Mouse (Mus musculus): ENCODE data around the gene Sfxn2. TPM values are rescaled to one million over a fixed set of nuclear protein-coding genes. Genes with fewer than 3 reads are reported as not detected.

The Sfxn2 gene
- 1 to 10 TPM; 4.4 to 6.3 TPM for total RNA-seq (2021)

- DNase-seq (ENCODE audit: extremely low spot score in 1 of 2, low spot score in 1 of 2): peak; percentile 79
Measured at GRCm38 (mm10) chr19:46572951-46573937, at the start of gene Sfxn2, which contains the start of gene Arl3. TSS of gene Sfxn2 (plus strand) at chr19:46573365. TSS of gene Arl3 (minus strand) at chr19:46573198.

DNA sequence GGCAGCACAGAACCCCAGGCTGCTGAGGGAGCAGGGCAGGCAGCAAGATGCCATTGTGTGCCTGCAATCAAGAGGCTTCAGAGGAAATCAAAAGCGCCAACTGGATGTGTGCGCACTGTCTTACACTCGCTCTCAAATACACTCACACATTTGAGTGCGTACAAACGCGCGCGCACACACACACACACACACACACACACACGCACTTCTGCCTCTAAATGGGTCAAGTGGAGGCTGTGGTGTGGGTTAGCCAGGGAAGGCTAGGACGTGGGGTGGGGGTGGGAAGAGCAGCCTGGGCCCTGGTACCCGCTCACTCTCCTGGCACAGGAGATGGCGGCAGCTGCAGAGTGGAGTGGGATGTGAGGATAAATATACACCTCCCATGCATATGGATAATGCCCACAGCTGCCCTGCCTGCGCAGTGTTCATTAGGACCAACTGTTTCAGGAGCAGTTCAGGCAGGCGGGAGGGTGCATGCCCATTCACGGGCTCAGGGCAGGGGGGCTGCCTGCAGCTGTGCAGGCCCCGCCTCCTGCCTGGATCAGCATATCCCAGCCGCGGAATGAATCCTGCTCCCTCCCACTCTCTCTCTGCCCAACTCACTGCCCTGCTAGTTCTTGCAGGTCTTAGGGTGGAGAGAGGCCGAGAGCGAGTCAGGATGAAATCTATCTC is 49.5 kb upstream of the Sfxn2 start:
- peak in 1 of 2 experiments; percentile 47 for DNase-seq (ENCODE audit: extremely low spot score in 1 of 2, low spot score in 1 of 2)

DNA sequence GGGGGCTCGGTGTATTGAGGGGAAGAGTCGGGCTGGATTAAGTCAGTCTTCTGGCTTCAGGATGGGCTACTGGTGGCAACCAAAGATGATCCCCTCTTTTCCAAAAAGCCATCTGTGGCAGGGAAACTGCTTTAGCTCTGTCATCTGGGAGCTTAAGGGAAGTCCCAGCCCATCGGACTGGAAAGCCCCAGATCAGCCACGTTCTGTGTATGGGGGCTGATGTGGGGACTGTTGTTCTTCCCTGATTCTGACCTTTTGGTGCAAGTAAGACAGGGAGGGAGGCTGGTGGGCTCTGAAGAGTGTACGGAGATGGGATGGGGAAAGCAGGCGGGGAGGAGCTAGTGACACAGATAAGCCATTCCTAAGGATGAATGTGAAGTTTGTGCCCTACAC is 49.0 kb upstream of the Sfxn2 start:
- no peak for DNase-seq (ENCODE audit: extremely low spot score in 1 of 2, low spot score in 1 of 2)

DNA sequence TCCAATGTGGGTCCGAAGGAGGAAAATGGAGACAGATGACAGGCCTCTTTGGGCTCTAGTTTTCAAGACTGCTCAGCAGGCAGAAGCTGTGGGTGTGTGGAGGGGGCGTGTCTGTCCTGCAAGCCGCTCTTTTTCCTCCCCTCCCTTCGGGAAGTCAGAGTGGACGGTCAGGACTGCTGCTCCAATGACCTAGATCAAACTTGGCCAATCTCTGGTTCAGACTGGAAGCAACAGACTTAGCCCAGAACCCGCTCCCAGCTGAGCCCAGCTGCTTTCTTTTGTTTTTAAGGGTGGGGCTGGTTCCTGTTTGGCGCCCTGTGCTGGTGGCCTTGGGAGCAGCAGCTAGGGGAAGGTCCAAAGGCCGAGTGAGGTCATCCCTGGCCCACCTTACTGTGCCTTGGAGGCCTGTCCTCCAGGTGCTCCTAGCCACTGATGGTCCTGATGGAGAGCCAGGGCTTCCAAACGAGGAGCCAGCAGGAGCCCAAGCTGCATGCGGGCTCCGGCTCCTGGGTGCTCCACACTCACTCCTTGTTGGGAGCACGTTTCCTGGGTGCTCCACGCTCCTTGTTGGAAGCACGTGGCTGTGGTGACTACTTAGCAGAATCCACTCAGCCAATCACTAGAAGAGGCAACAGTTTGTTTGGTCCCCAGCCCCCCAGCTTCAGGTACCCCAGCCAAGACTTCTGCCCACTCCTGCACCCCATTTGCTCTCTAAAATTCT is 48.4 kb upstream of the Sfxn2 start:
- no peak for DNase-seq (ENCODE audit: extremely low spot score in 1 of 2, low spot score in 1 of 2)

- DNase-seq (ENCODE audit: extremely low spot score in 1 of 2, low spot score in 1 of 2): no peak
Measured at GRCm38 (mm10) chr19:46525691-46526631, 47.2 kb upstream of the Sfxn2 start.

DNA sequence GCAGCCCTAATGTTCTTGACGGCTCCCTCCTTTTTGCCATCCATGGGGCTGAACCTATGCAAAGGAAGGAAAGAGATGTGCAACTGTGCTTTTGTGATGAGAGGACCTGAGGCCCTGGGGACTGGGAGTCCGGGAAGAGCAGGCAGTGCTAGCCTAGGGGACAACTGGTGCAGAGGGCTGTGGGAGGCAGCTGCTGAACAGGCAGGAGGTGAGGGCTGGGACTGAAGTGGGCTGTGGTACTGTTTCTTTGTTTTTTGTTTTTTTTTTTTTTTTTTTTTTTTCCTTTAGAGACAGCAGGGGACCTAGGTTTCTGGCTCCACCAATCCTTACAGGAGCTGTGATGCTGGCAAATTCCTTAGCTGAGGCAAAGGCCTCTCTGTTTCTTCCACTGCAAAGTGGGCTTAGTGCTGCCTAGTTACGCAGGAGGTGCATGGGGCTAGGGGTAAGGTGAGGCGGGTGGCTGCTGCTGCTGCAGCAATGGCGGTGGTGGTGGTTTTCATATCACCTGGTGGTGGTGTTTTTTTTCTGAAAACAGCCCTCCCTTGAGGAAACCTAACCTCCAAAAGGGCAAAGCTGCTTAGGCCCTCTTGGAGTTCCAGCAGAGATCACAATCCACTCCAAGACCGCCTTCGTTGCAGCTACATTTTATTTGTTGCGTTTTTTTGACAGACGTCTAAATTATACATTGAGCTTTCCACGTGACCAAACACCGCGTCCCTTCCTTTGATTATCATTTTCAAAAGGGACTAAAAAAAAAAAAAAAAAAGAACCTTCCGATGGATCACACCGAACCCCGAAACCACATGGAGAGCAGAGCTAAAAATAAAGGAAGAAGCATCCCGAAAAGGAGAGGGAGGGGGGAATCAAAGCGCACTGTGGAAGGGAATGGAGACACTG is 45.3 kb upstream of the Sfxn2 start:
- DNase-seq (ENCODE audit: extremely low spot score in 1 of 2, low spot score in 1 of 2): no peak

GRCm38 (mm10) chr19:46528529-46529213 is 44.5 kb upstream of the Sfxn2 start:
- DNase-seq (ENCODE audit: extremely low spot score in 1 of 2, low spot score in 1 of 2): no peak

DNA sequence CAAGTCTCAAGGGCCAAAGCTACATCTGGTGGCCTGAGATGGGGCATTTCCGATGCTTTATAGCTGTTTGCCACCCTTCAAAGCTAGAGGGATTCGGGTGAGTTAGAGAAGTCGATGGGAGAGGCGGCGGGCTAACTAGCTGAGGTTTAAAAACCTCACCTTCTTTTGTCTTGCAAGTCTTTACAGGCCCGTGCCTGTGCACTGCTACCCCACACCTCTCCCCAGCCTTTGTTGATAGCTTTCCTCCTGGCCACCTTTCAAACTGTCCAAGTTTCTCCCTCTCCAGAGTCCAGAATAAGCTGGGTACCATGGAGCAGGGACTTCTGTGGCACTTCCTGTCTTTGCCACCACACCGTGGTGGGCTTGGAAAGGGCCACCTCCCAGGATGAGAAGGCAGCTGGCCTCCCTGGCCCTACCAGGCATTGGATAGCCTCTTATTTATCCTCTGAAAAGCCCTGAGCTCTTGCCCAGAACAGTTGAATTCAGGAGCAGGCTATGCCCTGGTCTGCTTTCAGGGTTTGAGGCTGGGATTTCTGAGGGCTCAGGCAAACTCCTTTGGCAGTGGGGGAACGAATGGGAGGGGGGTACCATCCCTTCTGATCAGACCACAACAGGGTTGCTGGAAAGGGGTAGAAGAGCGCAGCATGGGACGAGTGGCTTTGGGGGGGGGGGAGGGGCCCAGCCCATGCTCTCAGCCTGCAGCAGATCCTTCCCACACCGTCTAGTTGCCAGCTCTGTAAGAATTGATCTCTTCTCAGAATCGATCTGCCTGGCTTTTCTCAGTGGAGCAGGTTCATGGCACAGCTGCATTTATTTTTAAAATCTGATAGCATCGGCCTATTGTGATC is 43.3 kb upstream of the Sfxn2 start:
- no peak for DNase-seq (ENCODE audit: extremely low spot score in 1 of 2, low spot score in 1 of 2)

- DNase-seq (ENCODE audit: extremely low spot score in 1 of 2, low spot score in 1 of 2): no peak
Measured at GRCm38 (mm10) chr19:46530449-46530990, 42.6 kb upstream of the Sfxn2 start.

DNA sequence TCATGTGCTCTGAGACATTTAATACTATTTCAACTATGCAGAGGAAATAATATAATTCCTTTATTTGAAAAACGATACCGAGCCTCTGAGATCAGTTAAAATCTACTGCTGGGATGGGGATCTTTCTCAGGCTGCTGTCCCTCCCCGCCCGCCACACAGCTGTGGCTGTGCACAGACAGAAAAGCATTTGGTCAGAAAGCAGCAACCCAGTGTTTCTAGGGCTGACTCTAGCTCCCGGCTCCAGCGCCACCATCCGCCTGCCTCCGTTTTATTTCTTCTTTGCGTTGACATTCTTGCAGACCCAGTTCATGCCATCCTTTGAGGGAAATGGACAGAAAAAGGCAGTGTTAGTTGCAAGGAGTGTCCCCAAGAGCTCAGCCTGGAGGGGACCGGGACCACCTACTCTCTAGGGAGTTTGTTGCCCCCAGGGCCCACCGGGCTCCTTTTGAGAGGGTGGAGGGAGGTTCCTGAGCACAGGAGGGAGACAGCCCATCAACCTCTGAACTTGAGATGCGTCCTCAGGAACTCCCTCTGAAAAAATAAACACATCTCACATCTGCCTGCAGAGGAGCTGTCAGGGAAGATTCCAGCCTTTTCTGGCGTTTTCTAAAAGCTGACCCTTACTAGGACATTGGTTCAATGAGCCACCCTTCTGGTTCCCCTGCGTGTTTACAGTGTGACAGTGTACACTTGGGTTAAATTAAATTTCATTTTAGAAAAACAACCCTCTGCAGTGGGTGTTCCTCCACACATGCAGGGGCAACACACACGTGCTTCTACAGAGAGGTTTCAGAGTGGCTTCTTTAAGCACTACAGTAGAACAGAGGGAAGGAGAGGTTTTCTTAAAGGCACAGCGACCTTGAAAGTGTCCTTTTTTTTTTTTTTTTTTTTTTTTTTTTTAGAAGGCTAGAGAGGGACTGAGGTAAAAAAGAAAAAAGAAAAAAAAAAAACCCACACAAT is 41.8 kb upstream of the Sfxn2 start:
- no peak for DNase-seq (ENCODE audit: extremely low spot score in 1 of 2, low spot score in 1 of 2)

GRCm38 (mm10) chr19:46532031-46532688 is 41.0 kb upstream of the Sfxn2 start:
- no peak for DNase-seq (ENCODE audit: extremely low spot score in 1 of 2, low spot score in 1 of 2)

- no peak for DNase-seq (ENCODE audit: extremely low spot score in 1 of 2, low spot score in 1 of 2)
Measured at GRCm38 (mm10) chr19:46533066-46533465, 40.1 kb upstream of the Sfxn2 start.

GRCm38 (mm10) chr19:46533525-46533924 is 39.6 kb upstream of the Sfxn2 start:
- DNase-seq (ENCODE audit: extremely low spot score in 1 of 2, low spot score in 1 of 2): no peak

- no peak for DNase-seq (ENCODE audit: extremely low spot score in 1 of 2, low spot score in 1 of 2)
Measured at GRCm38 (mm10) chr19:46534542-46535098, 38.5 kb upstream of the Sfxn2 start.

DNA sequence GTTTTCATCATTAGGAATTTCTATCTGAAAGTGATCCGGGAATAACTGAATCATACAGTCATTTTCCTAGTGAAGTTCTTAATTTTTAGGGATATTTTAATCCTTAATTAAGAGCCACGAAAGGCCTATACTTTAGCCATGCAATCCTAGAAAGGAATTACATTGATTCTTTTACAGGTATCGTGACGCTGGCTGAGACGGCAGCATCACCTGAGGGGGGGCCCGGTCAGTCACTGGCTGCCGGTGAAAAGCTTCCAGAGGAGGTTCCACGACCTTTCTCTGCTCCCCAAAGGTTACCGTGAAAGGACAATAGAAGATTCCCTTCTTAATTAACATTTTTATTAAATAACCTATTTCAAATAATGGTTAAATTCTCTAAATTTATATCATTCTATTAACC is 35.8 kb upstream of the Sfxn2 start:
- no peak for DNase-seq (ENCODE audit: extremely low spot score in 1 of 2, low spot score in 1 of 2)
